ENCODE assay signal across 8 mouse cellular contexts in the genomic region with DNA sequence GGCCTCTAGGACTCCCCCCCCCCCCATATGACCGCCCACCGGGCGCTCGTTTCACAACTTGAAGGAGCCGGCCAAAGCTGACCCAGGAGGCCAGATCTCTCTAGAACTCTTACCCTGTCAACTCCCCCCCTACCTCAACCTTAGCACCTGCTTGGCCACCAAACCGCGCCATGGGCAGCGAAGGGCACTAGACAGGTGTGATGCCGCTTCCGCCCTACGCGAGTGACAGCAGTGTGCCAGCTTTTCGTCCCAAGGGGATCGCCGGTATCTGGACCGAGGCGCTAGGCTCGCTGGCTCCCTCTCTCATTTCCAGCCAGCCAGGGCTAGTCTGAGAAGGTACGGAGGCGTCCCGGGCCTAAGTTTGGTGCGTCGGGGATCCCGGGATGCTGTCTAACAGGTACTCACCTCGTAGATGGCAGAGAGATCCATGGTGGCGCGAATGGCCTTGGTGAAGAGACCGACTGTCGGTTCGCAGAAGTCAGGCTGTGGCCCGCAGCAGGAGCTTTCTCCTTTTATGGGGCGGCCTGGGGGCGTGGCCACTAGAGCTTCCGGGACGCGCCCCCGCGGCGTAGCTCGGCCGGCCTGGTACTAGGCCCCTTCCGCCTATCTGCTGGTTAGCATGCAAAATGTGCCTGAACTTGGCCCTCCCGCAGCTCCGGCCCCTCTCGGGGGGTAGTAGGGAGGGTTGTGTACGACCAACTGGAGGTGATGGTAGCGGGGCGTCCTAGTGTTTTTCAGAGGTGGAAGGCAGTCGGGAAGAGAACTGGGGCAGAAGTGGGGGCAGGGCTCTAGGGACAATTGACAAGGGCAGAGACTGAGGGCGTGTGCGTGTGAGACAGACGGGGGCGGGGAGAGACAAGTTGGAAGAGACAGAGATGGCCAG. TPM values are rescaled to one million over a fixed set of nuclear protein-coding genes. Genes with fewer than 3 reads are reported as not detected.
DNase-seq lines count a peak whose midpoint lies in the region; ATAC-seq lines count a peak whose summit lies in the region.

No protein-coding gene starts in this region.

- peak overlapping the region; percentile 80 for H3K4me2 ChIP-seq in intestine, embryonic 14.5 days (ENCODE audit: low read length)
- H3K4me2 ChIP-seq in midbrain, embryonic 11.5 days = peak overlapping the region; percentile 77

- under 1% methylated on average over 53 of the region's 53 CpGs for WGBS in intestine, embryonic 14.5 days
- WGBS in midbrain, embryonic 11.5 days = under 1% methylated on average over 53 of the region's 53 CpGs

- peak overlapping the region; percentile 91 for H3K4me3 ChIP-seq in intestine, embryonic 14.5 days (ENCODE audit: low read depth, low read length)
- peak overlapping the region; percentile 47 for H3K4me3 ChIP-seq in midbrain, embryonic 11.5 days (ENCODE audit: low read depth, low read length)

- H3K27me3 ChIP-seq in intestine, embryonic 14.5 days (replicated peaks; ENCODE audit: control insufficient read depth, insufficient read depth, low read length) = no peaks in the 10 kb centered on the region
- peaks cover 8% of the 10 kb centered on the region; the same call in 1 of the 2 replicates for H3K27me3 ChIP-seq in midbrain, embryonic 11.5 days (ENCODE audit: control insufficient read depth, insufficient read depth, low read length)

- H3K27ac ChIP-seq in intestine, embryonic 14.5 days (ENCODE audit: low read depth) = peak overlapping the region; percentile 100
- H3K27ac ChIP-seq in midbrain, embryonic 11.5 days (ENCODE audit: low read depth, low read length) = peak overlapping the region; percentile 53

- peak; percentile 95 to 99 for DNase-seq in adrenal gland, adult (ENCODE audit: inconsistent age in 2 of 2, low spot score in 1 of 2)
- peak; percentile 90 for DNase-seq in embryo, embryonic 10 days (ENCODE audit: low spot score)
- peak; percentile 96 for DNase-seq in gastrocnemius, postnatal 14 days
- DNase-seq in intestine, embryonic 14.5 days (ENCODE audit: low spot score) = peak; percentile 95
- DNase-seq in left cerebral cortex, postnatal 4 days = peak; percentile 78
- peak; percentile 98 for DNase-seq in midbrain, embryonic 11.5 days (ENCODE audit: low spot score, missing footprints)
- peak; percentile 80 for DNase-seq in right cerebral cortex, postnatal 4 days
- DNase-seq in yolk sac, embryonic 10.5 days (ENCODE audit: low spot score) = peak; percentile 95

- peak overlapping the region; percentile 86 for H3K9ac ChIP-seq in intestine, embryonic 14.5 days (ENCODE audit: low read length)
- H3K9ac ChIP-seq in midbrain, embryonic 11.5 days (ENCODE audit: low read length) = peak overlapping the region; percentile 71

- H3K36me3 ChIP-seq in intestine, embryonic 14.5 days (ENCODE audit: control insufficient read depth, insufficient read depth, low read length) = peaks cover 11% of the 10 kb centered on the region; the same call in 1 of the 2 replicates
- H3K36me3 ChIP-seq in midbrain, embryonic 11.5 days (ENCODE audit: control insufficient read depth, insufficient read depth, low read length) = no peaks in the 10 kb centered on the region

- ATAC-seq in intestine, embryonic 14.5 days (replicated peaks; ENCODE audit: low FRiP score, low TSS enrichment, low read depth) = peak; percentile 35
- peak; percentile 49 for ATAC-seq in midbrain, embryonic 11.5 days (ENCODE audit: low FRiP score)

- intact Hi-C loops in gastrocnemius, postnatal 14 days (cut with DNase I; ENCODE audit: low total_unique reads) = no loop called here
- intact Hi-C loops in left cerebral cortex, postnatal 4 days (cut with DNase I) = no loop called here

- H3K9me3 ChIP-seq in intestine, embryonic 14.5 days (ENCODE audit: control insufficient read depth, low read length) = no peaks in the 10 kb centered on the region
- no peaks in the 10 kb centered on the region for H3K9me3 ChIP-seq in midbrain, embryonic 11.5 days (ENCODE audit: control insufficient read depth, low read length)

- peaks cover 60% of the 10 kb centered on the region for H3K4me1 ChIP-seq in intestine, embryonic 14.5 days (replicated peaks; ENCODE audit: control insufficient read depth, insufficient read depth, low read length)
- H3K4me1 ChIP-seq in midbrain, embryonic 11.5 days (ENCODE audit: control insufficient read depth, insufficient read depth, low read length) = peaks cover 40% of the 10 kb centered on the region

RNA-seq across cellular contexts. Expression of a gene that starts 1.0 kb away (rescaled TPM):
- 10 to 100 TPM in 1 of 2 experiments, 1 to 10 TPM in 1; 5.9 to 11.6 TPM for total RNA-seq in gastrocnemius, postnatal 14 days (2021)
- polyA plus RNA-seq in intestine, embryonic 14.5 days (2014; fragmentation: Nextera tagmentation; extraction: Ambion mirVana) = 19.0 and 21.9 TPM in 2 replicates
- 1 to 10 TPM; 1.9 to 2.3 TPM for total RNA-seq in left cerebral cortex, postnatal 4 days (2021)
- 3.3 and 3.5 TPM in 2 replicates for polyA plus RNA-seq in midbrain, embryonic 11.5 days (2014; fragmentation: Nextera tagmentation; extraction: Ambion mirVana)

RNA-seq across cellular contexts. Expression of a gene that starts 6.6 kb away (rescaled TPM):
- total RNA-seq in gastrocnemius, postnatal 14 days (2021) = 10 to 100 TPM; 15.0 to 15.7 TPM
- polyA plus RNA-seq in intestine, embryonic 14.5 days (2014; fragmentation: Nextera tagmentation; extraction: Ambion mirVana) = 54.3 and 68.4 TPM in 2 replicates
- total RNA-seq in left cerebral cortex, postnatal 4 days (2021) = 10 to 100 TPM; 25.0 to 33.3 TPM
- polyA plus RNA-seq in midbrain, embryonic 11.5 days (2014; fragmentation: Nextera tagmentation; extraction: Ambion mirVana) = 36.1 and 39.4 TPM in 2 replicates

RNA-seq across cellular contexts. Expression of a gene that starts 13.5 kb away (rescaled TPM):
- 10 to 100 TPM; 20.7 to 20.9 TPM for total RNA-seq in gastrocnemius, postnatal 14 days (2021)
- 53.3 and 60.2 TPM in 2 replicates for polyA plus RNA-seq in intestine, embryonic 14.5 days (2014; fragmentation: Nextera tagmentation; extraction: Ambion mirVana)
- 10 to 100 TPM; 18.6 to 19.7 TPM for total RNA-seq in left cerebral cortex, postnatal 4 days (2021)
- polyA plus RNA-seq in midbrain, embryonic 11.5 days (2014; fragmentation: Nextera tagmentation; extraction: Ambion mirVana) = 44.4 and 50.5 TPM in 2 replicates

RNA-seq across cellular contexts. Expression of a gene that starts 13.7 kb away (rescaled TPM):
- 10 to 100 TPM; 32.9 to 34.8 TPM for total RNA-seq in gastrocnemius, postnatal 14 days (2021)
- polyA plus RNA-seq in intestine, embryonic 14.5 days (2014; fragmentation: Nextera tagmentation; extraction: Ambion mirVana) = 64.4 and 71.6 TPM in 2 replicates
- 10 to 100 TPM; 77.7 to 86.8 TPM for total RNA-seq in left cerebral cortex, postnatal 4 days (2021)
- polyA plus RNA-seq in midbrain, embryonic 11.5 days (2014; fragmentation: Nextera tagmentation; extraction: Ambion mirVana) = 72.8 and 83.8 TPM in 2 replicates

RNA-seq across cellular contexts. Expression of a gene that starts 28.6 kb away (rescaled TPM):
- total RNA-seq in gastrocnemius, postnatal 14 days (2021) = 100 to 1,000 TPM; 522 to 620 TPM
- 1,380 and 1,495 TPM in 2 replicates for polyA plus RNA-seq in intestine, embryonic 14.5 days (2014; fragmentation: Nextera tagmentation; extraction: Ambion mirVana)
- 100 to 1,000 TPM; 913 to 959 TPM for total RNA-seq in left cerebral cortex, postnatal 4 days (2021)
- 740 and 824 TPM in 2 replicates for polyA plus RNA-seq in midbrain, embryonic 11.5 days (2014; fragmentation: Nextera tagmentation; extraction: Ambion mirVana)

Comparison
In these comparisons a context has a peak if more than half of its experiments do, and no peak if none do; other contexts are left out.
1. Peak in every context shown above with its lines: DNase-seq, ATAC-seq, H3K4me3 ChIP-seq and H3K27ac ChIP-seq.